Mouse (Mus musculus) ES-Bruce4 (cell line): ENCODE data around the gene Gm20662.

ENCODE experiments used
- EP300 ChIP-seq: IDR thresholded peaks from 2 replicates; pipeline ENCODE4 v1.6.1; 2011; ENCODE audit warnings: low read depth, low read length; ENCODE audit not compliant: insufficient read depth
- POLR2A ChIP-seq: IDR thresholded peaks from one replicate; pipeline ENCODE4 v1.8.1; 2011; ENCODE audit warnings: low read length; ENCODE audit not compliant: insufficient read depth

DNA sequence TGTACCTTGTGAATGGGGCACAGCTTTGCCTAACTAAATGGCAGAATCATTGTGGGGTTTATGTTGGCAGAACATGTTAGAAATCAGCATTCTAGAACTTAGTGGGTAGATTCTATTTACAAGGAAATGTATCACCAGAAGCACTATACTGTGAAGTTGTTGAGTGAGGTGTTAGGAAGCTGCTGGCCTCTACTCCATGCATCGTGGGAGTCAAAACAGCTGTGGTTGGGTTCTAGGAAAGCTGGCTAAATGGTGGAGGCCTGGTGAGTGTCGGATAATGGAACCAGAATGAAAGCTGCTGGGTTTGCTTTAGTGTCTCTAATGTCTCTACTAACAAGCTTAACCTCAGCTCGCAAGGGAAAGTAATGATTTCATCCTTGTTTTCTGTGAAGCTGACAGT, 21.0 kb downstream of the Gm20662 start:
- TF ChIP-seq EP300 (no peak), POLR2A (no peak)
